Mouse (Mus musculus) embryonic fibroblast, embryonic 13.5 days (primary cell): Measurements from ENCODE around the gene Slc30a7. TPM values are rescaled to one million over a fixed set of nuclear protein-coding genes. Genes with fewer than 3 reads are reported as not detected.

Source experiments
- H3K27ac ChIP-seq: 2 replicates; pipeline ENCODE4 v1.5.1; 2012; ENCODE audit warnings: low read length, control low read depth, inconsistent platforms; ENCODE audit not compliant: insufficient read depth
- H3K4me1 ChIP-seq: 2 replicates; pipeline ENCODE4 v1.6.1; 2011; ENCODE audit warnings: low read length; ENCODE audit not compliant: control insufficient read depth, insufficient read depth
- H3K4me3 ChIP-seq: 2 replicates; pipeline ENCODE4 v1.5.1; 2011; ENCODE audit warnings: mild to moderate bottlenecking, control low read depth, low read length; ENCODE audit not compliant: insufficient read depth
- CTCF ChIP-seq: IDR thresholded peaks from 2 replicates; pipeline ENCODE4 v1.5.1; 2011; ENCODE audit warnings: mild to moderate bottlenecking, control low read depth, low read length, moderate library complexity, borderline replicate concordance; ENCODE audit not compliant: insufficient read depth
- POLR2A ChIP-seq: IDR thresholded peaks from 2 replicates; pipeline ENCODE4 v1.6.1; 2011; ENCODE audit warnings: low read depth, mild to moderate bottlenecking, control low read depth, low read length, moderate library complexity
- polyA plus RNA-seq: library from polyadenylated mRNA; stranded (reverse); fragments of >200 nt; gene quantifications from 2 replicates; pipeline ENCODE4 v1.2.4, GENCODE M21; 2011; ENCODE audit warnings: low read depth; ENCODE audit not compliant: missing spikeins, insufficient read length

Slc30a7 gene
- polyA plus RNA-seq, 1 experiment, result 53.1 TPM

GRCm38 (mm10) chr3:115951221-115951620 lies 56.0 kb downstream of the Slc30a7 start:
- Histone ChIP-seq H3K4me3 (no peak overlapping the region), H3K4me1 (peaks cover 14% of the 10 kb centered on the region), H3K27ac (peak overlapping the region; percentile 90)
- no peak for TF ChIP-seq CTCF
- TF ChIP-seq POLR2A, result no peak

- Histone ChIP-seq H3K4me3 (no peak overlapping the region), H3K4me1 (peaks cover 14% of the 10 kb centered on the region), H3K27ac (peak overlapping the region; percentile 90)
- no peak for TF ChIP-seq POLR2A
- no peak for TF ChIP-seq CTCF
These were observed 57.0 kb downstream of the Slc30a7 start for GRCm38 (mm10) chr3:115949921-115950877.

DNA sequence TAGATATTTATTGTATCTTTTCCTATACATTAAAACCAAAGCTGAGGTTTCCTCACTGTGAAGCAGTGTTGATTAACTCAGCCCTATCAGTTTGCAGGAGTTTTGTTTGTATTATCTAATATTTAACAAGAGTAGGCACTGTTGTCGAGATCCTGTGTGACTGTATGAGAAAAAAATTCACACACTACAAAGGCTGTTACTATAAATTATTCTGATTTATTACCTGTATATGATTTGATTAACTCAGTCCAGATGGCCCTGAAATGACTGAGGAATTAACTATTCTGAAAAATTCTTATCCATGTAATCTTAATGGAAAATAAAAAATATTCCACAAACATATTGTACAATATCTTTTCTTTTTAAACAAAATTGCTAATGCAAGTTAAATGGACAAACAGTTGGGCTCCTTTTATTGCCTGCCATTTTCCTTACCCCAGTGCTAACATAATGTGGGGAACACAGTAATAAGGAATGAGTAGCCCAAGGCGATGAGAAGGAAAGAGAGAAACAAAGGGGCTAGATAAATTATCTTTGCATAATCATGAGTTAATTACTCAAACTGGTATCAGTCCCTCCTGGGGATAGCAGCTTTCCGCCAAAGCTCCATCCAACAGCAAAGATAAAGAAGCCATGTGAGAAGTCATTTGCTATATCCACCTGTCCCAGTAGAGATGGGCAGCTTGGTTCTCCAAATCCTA lies 57.8 kb downstream of the Slc30a7 start:
- Histone ChIP-seq H3K27ac (peak overlapping the region; percentile 90), H3K4me1 (peaks cover 14% of the 10 kb centered on the region), H3K4me3 (no peak overlapping the region)
- TF ChIP-seq CTCF (no peak), POLR2A (no peak)

DNA sequence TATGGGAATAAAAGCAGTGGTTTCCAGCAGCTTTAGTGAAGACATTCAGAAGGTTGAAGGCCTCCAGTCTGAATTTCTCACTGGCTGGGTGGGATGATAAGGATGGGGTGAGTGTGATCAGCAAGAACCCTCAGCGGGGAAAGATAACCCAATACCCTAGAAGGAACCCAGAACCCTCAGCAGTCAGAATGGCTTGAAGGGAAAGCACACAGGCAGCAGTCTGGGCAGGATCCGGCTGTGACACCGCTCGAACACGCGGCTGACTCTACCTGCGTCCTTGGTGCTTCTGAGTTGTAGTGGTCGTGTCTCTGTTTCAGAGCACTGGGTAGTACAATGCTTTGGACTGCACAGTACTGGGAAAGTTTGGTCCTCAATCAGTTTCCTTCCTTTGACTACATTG lies 60.9 kb downstream of the Slc30a7 start:
- TF ChIP-seq POLR2A (no peak), CTCF (no peak)
- Histone ChIP-seq H3K27ac (no peak overlapping the region), H3K4me3 (no peak overlapping the region), H3K4me1 (peaks cover 9% of the 10 kb centered on the region)

GRCm38 (mm10) chr3:115944376-115944775 lies 62.8 kb downstream of the Slc30a7 start:
- no peak for TF ChIP-seq CTCF
- TF ChIP-seq POLR2A, result no peak
- no peak overlapping the region for H3K27ac ChIP-seq
- no peaks in the 10 kb centered on the region for H3K4me1 ChIP-seq
- H3K4me3 ChIP-seq, result no peak overlapping the region

GRCm38 (mm10) chr3:115941464-115941863 lies 65.7 kb downstream of the Slc30a7 start:
- no peak overlapping the region for H3K27ac ChIP-seq
- H3K4me1 ChIP-seq, result no peaks in the 10 kb centered on the region
- no peak overlapping the region for H3K4me3 ChIP-seq
- TF ChIP-seq POLR2A (no peak), CTCF (no peak)

DNA sequence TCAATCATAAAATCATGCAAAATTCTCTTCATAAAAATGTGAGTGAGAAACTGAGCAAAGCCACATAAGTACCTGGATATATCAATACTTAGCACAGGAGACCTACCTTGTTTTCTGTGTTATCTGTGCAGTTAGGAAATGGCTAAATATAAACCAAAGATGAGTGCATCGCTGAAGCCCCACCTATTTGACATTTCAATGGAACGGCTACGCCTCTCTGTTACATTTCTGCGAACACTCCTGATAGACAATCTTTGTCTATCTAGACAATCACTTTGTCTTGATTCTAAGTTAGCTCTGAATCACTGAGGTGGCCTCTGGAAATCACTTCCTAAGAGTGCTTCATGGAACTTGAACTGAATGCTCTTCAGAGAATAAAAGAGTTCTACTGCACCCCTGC lies 66.7 kb downstream of the Slc30a7 start:
- no peak for TF ChIP-seq CTCF
- H3K4me1 ChIP-seq, result no peaks in the 10 kb centered on the region
- H3K4me3 ChIP-seq, result no peak overlapping the region
- H3K27ac ChIP-seq, result no peak overlapping the region

GRCm38 (mm10) chr3:115937807-115938206 lies 69.4 kb downstream of the Slc30a7 start:
- no peak overlapping the region for H3K4me3 ChIP-seq
- no peak overlapping the region for H3K27ac ChIP-seq
- H3K4me1 ChIP-seq, result no peaks in the 10 kb centered on the region
- TF ChIP-seq POLR2A (no peak), CTCF (no peak)

DNA sequence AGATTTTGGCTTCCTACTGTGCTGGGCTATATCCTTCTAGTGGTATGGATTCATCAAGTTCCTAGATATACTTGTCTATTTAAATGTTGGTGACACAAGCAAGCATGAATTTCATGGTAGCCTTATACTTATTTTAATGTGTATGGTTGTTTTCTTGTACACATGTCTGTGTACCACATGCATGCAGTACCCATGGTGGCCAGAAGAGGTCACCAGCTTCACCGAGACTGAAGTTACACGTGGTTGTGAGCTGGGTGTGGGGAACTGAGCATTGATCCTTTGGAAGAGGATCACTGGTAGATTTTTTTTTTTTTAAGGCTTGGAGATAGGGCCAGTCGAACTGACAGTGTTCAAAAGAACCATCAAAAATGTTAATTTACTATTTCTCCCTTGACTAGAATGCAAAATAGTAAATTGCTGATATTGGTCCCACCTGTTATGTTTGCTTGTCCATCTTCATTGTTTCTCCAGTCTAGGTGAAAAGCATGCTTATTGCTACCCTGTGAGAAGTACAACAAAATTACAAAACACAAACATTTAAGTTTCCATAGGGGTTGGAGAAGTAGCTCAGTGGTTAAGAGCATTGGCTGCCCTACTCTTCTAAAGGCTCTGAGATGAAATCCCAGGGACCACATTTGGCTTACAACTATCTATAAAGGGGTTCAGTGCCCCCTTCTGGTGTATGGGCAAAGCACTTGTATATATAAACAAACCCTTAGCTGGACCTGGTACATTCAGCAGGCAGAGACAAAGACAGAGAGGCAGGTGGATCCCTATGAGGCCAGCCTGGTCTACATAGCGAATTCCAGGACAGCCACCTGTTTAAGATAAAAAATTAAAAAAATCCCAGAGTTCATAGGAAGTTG lies 70.2 kb downstream of the Slc30a7 start:
- no peak overlapping the region for H3K27ac ChIP-seq
- no peaks in the 10 kb centered on the region for H3K4me1 ChIP-seq
- TF ChIP-seq POLR2A (no peak), CTCF (peak; percentile 76; the same call in 1 of the 2 replicates)
- H3K4me3 ChIP-seq, result no peak overlapping the region
